Mouse (Mus musculus) kidney, embryonic 14.5 days (tissue): ENCODE measurements around the gene Lhx1. TPM values are rescaled to one million over a fixed set of nuclear protein-coding genes. Genes with fewer than 3 reads are reported as not detected.

ENCODE experiments used
- ATAC-seq: fragments of 200-750 bp; cut with Nextera tagmentation; 2 replicates; pipeline ENCODE4 v1.8.0; 2017; ENCODE audit warnings: moderate number of reproducible peaks, mild to moderate bottlenecking, moderate TSS enrichment, moderate library complexity; ENCODE audit not compliant: low FRiP score, low TSS enrichment
- H3K27ac ChIP-seq: fragments of 300-500 bp; sonication (generic); 2 replicates; pipeline ENCODE4 v1.5.1; 2014; ENCODE audit warnings: low read depth, mild to moderate bottlenecking, low read length, moderate library complexity, mixed read lengths
- H3K27me3 ChIP-seq: fragments of 300-500 bp; sonication (generic); 2 replicates; pipeline ENCODE4 v1.6.1; 2014; ENCODE audit warnings: mild to moderate bottlenecking, low read length; ENCODE audit not compliant: control insufficient read depth, insufficient read depth
- H3K36me3 ChIP-seq: fragments of 300-500 bp; sonication (generic); 2 replicates; pipeline ENCODE4 v1.6.1; 2014; ENCODE audit warnings: low read length, mixed read lengths; ENCODE audit not compliant: control insufficient read depth, insufficient read depth
- H3K4me1 ChIP-seq: fragments of 300-500 bp; sonication (generic); 2 replicates; pipeline ENCODE4 v1.6.1; 2014; ENCODE audit warnings: low read length, mixed read lengths; ENCODE audit not compliant: control insufficient read depth, insufficient read depth
- H3K4me2 ChIP-seq: fragments of 300-500 bp; sonication (generic); replicated peaks from 2 replicates; pipeline ENCODE4 v1.6.1; 2014; ENCODE audit warnings: low read depth, mild to moderate bottlenecking, low read length
- H3K4me3 ChIP-seq: fragments of 300-500 bp; sonication (generic); 2 replicates; pipeline ENCODE4 v1.5.1; 2014; ENCODE audit warnings: mild to moderate bottlenecking, low read length
- H3K9ac ChIP-seq: fragments of 300-500 bp; sonication (generic); 2 replicates; pipeline ENCODE4 v1.6.1; 2014; ENCODE audit warnings: low read depth, mild to moderate bottlenecking, low read length, moderate library complexity
- H3K9me3 ChIP-seq: fragments of 300-500 bp; sonication (generic); 2 replicates; pipeline ENCODE4 v1.6.1; 2016; ENCODE audit warnings: low read length; ENCODE audit not compliant: control insufficient read depth
- WGBS: fragments of 180-500 bp; shearing (Covaris S2); extraction: QIAGEN DNeasy Blood & Tissue Kit; methylation state at CpG from one replicate; pipeline ENCODE4 v1.1.7; 2014; 5-methylcytosine and 5-hydroxymethylcytosine counted together
- polyA plus RNA-seq: library from polyadenylated mRNA; unstranded; fragments of >200 nt; fragmentation: Nextera tagmentation; extraction: Ambion mirVana; gene quantifications from 2 replicates; pipeline ENCODE4 v1.2.1, GENCODE M21; 2014

The Lhx1 gene
- polyA plus RNA-seq, 1 experiment from 2014 or later, result 41.0 TPM

DNA sequence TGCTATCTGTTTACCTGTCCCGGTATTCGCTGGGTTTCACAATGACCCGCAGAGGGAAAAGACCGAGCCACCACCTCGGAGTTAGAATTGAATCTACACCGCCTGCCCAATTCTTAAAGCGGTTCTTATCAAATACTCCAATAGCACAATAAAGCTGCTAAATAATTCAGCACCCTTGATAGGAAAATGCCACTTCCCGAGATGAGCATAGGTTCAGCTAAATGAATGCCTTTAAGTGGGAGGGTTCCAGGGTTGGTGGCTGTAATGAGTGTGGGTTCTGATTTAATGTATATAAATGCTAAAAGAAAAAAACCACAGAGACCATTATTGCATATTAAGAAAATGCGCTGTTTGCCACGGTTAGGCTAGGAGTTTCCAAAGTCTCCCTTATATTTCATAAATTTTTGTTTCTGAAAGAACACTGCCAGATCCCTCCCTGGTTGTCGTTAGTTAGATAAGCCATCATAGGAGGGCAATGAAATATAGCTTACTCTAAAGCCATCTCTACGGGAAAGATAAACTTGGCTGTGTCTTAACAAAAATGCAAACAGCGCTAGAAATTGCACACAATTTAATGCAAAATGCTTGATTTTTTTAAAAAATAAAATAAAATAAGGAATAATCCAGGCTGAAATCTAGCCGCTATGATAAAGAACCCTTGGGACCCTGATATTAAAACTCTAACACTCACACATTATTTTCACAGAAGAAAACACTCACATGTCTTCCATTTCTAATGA is 8.7 kb downstream of the Lhx1 start:
- Histone ChIP-seq H3K9me3 (no peaks in the 10 kb centered on the region), H3K4me2 (no peak overlapping the region), H3K4me3 (no peak overlapping the region), H3K36me3 (peaks cover 8% of the 10 kb centered on the region; the same call in 1 of the 2 replicates), H3K9ac (no peak overlapping the region), H3K27me3 (peaks cover 67% of the 10 kb centered on the region), H3K27ac (no peak overlapping the region), H3K4me1 (peaks cover 12% of the 10 kb centered on the region; the same call in 1 of the 2 replicates)
- 15% methylated on average over 14 of the region's 14 CpGs for WGBS
- ATAC-seq, result no peak

DNA sequence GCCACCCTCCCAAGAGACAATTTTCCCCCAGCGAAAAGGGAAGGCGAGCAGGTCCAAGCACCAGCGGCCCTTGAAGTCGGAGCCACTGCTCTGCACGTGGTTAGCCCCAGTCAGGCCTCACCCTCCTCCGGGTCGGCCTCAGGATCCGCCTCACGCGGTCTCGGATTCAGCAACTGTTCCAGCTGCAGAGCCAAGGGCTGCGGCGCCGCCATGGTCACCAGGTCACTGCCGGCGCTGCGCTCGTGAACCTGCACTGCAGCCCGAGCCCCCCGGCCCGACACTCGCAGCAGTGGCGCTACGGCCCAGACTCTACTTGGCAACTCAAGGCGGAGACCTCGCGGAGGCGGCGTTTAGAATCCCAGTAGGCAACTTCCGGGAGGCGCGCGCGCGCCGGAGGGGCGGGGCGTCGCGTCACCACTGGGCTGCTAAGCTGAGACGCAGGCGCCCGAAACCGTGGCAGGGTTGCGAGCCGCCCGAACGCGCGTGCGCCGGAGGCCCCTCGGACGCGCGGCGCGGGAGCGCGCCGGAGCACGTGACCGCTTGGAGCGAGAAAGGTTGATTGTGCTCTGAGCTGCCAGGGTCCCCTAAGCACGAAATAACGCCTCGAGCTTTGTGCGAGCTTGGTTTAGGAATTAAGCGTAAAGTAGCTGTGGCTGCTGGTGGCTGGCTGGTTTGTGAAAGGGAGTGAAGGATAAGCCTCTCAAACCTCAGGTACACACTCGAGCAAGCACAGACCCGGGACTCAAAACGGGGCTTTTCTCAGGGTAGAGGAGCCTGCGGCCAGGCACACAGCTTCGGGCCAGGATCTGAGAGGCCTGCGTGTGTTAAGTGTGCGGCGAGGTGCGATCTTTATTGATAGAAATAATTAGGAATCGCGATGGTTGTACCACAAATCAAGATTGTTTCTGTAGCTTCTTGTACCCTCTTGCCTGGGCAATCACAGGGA is 11.9 kb downstream of the Lhx1 start, which contains the start of gene Aatf:
Gene Aatf (minus strand): TSS at position 352 of the 946 bp plus-strand sequence.
- peak within 1 kb of the TSS; percentile 67 for H3K4me2 ChIP-seq
- peak within 1 kb of the TSS; percentile 57 for H3K27ac ChIP-seq
- peaks cover 22% of the 10 kb centered on the region for H3K36me3 ChIP-seq
- ATAC-seq, result peak; percentile 98
- H3K4me3 ChIP-seq, result peak within 1 kb of the TSS; percentile 59
- peaks cover 35% of the 10 kb centered on the region for H3K27me3 ChIP-seq
- peaks cover 10% of the 10 kb centered on the region; the same call in 1 of the 2 replicates for H3K4me1 ChIP-seq
- WGBS, result under 1% methylated on average over 80 of the region's 80 CpGs
- H3K9ac ChIP-seq, result peak within 1 kb of the TSS; percentile 77
- H3K9me3 ChIP-seq, result no peaks in the 10 kb centered on the region

DNA sequence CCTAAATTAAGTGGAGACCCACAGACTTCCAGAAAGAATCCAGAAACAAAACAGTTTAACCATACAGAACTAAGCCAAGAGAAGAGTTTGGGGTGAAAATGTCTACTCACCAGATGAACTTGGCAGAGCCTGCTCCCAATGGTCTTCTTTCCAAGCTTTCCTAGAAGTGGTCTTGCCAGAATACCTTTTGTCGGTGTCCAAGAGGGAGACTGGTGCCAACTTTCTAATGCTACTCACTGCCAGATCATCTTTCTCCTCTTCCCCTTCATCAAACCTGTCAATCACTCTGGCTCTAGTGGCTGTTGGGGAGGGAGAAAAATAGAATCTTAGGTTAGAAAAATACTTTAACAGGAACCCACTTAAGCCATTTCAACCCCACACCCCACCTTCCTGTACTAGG is 13.3 kb downstream of the Lhx1 start:
- peak overlapping the region; percentile 77; the same call in 1 of the 2 replicates for H3K9ac ChIP-seq
- peaks cover 33% of the 10 kb centered on the region for H3K36me3 ChIP-seq
- peaks cover 28% of the 10 kb centered on the region for H3K27me3 ChIP-seq
- H3K4me2 ChIP-seq, result peak overlapping the region; percentile 67
- WGBS, result 71% methylated on average over 1 of the region's 1 CpGs
- peaks cover 10% of the 10 kb centered on the region; the same call in 1 of the 2 replicates for H3K4me1 ChIP-seq
- peak overlapping the region; percentile 59; the same call in 1 of the 2 replicates for H3K4me3 ChIP-seq
- no peak overlapping the region for H3K27ac ChIP-seq
- ATAC-seq, result no peak
- no peaks in the 10 kb centered on the region for H3K9me3 ChIP-seq

DNA sequence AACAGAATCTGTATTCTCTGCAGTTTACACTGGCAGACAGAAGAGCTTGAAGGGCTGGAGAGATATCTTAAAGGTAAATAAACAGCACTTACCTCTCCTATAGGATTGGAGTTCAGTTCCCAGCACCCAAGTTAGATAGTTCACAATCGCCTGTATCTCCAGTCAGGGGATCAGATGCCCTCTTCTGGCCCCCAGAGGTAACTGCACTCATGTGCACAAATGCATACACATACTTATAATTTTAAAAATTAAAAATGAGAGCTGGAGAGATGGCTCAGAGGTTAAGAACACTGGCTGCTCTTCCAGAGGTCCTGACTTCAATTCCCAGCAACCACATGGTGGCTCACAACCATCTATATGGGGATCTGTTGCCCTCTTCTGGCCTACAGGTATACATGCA is 21.0 kb downstream of the Lhx1 start:
- Histone ChIP-seq H3K27me3 (no peaks in the 10 kb centered on the region), H3K4me3 (no peak overlapping the region), H3K4me2 (no peak overlapping the region), H3K9ac (no peak overlapping the region), H3K36me3 (peaks cover 43% of the 10 kb centered on the region), H3K9me3 (0 out of 2 replicates have a peak, but pooled peaks cover 4% of the 10 kb centered on the region), H3K27ac (no peak overlapping the region), H3K4me1 (no peaks in the 10 kb centered on the region)
- ATAC-seq, result no peak
- 100% methylated on average over 1 of the region's 1 CpGs for WGBS

DNA sequence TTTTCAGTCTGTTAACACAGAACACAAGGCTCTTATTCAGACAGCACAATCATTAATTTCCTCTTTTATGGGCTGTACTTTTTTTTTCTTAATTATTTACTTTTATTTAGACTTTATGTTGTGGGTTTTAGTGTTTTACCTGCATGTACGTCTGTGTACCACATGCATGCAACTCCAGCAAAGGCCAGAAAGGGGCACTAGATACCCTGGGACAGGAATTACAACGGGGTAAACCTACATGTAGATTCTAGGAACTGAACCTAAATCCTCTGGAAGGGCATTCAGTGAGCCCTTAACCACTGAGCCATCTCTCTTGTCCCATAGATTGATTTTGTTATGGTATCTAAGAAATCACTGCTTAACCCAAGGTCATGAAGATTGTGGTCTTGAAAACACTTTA is 27.4 kb downstream of the Lhx1 start:
- Histone ChIP-seq H3K27ac (no peak overlapping the region), H3K4me1 (no peaks in the 10 kb centered on the region), H3K9me3 (no peaks in the 10 kb centered on the region), H3K4me3 (no peak overlapping the region), H3K27me3 (no peaks in the 10 kb centered on the region), H3K36me3 (peaks cover 22% of the 10 kb centered on the region; the same call in 1 of the 2 replicates), H3K9ac (no peak overlapping the region), H3K4me2 (no peak overlapping the region)
- no peak for ATAC-seq
- 77% methylated on average over 2 of the region's 2 CpGs for WGBS

DNA sequence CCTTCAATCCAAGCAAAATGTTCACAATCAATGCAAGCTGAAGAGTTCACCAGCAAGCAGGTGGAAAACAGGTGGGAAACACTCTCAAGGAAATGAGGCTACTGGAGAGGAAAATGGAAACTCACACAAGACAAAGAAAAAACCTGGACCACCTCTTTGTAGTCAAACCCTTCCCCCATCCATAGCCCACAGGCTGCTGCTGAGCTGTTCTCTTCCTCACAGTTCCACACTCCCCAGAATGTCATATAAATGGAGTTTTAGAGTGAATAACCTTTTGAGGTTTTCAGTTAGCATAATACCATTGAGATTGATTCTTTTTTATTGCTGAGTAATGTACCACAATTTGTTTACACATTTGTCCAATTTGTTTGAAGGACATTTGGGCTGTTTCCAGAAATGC is 28.4 kb downstream of the Lhx1 start:
- no peak overlapping the region for H3K4me2 ChIP-seq
- H3K36me3 ChIP-seq, result peaks cover 27% of the 10 kb centered on the region; the same call in 1 of the 2 replicates
- no peak for ATAC-seq

DNA sequence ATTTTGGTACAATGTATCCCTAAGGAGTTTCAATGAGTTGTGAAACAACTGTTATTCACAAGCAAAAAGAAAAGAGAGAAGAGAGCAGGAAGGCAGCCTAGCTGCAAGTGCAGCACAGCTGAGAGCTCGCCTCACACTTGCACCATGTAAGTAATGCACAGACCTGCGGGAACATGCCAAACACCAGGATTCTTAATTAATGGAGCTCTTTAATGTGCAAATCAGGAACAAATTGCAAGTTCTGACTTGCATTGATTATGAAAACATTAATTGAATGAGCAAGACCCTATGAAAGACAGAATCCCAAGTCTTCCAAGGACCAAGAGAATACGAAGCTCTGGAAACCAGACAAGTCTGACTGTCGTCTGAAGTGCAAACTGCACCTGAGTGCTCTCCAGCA is 29.6 kb downstream of the Lhx1 start:
- ATAC-seq, result no peak
- Histone ChIP-seq H3K4me3 (no peak overlapping the region), H3K4me2 (no peak overlapping the region), H3K4me1 (no peaks in the 10 kb centered on the region), H3K27ac (no peak overlapping the region), H3K36me3 (peaks cover 30% of the 10 kb centered on the region; the same call in 1 of the 2 replicates), H3K9me3 (no peaks in the 10 kb centered on the region), H3K27me3 (no peaks in the 10 kb centered on the region), H3K9ac (no peak overlapping the region)
- WGBS, result 74% methylated on average over 4 of the region's 4 CpGs

More for the DNA sequence above, 28.4 kb downstream of the Lhx1 start:
- Histone ChIP-seq H3K27me3 (no peaks in the 10 kb centered on the region), H3K9ac (no peak overlapping the region), H3K4me1 (no peaks in the 10 kb centered on the region), H3K27ac (no peak overlapping the region), H3K4me3 (no peak overlapping the region), H3K9me3 (no peaks in the 10 kb centered on the region)

DNA sequence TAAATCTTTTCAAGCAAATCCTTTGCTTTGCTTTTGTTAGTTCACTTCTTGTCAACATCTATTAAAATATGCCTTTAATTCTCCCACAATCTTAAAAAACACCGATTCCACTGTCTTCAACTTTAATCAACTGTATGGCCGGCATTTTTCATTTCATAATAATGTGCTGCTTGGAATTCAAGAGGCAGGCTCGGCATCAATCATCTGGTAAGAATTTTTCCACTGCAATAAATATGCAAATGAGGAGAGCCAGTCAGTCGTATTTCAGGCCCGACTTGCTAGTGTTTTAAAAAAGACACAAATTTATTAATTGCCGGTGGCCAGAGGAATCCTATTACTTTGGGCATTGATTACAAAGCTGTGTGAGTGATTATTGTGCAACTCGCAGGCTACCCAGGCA is 43.7 kb downstream of the Lhx1 start:
- Histone ChIP-seq H3K4me2 (no peak overlapping the region), H3K27ac (no peak overlapping the region), H3K36me3 (no peaks in the 10 kb centered on the region), H3K9me3 (no peaks in the 10 kb centered on the region), H3K4me3 (no peak overlapping the region), H3K4me1 (no peaks in the 10 kb centered on the region), H3K9ac (no peak overlapping the region), H3K27me3 (no peaks in the 10 kb centered on the region)
- WGBS, result 62% methylated on average over 7 of the region's 7 CpGs
- ATAC-seq, result no peak
